Mouse (Mus musculus): ENCODE results near the gene D130040H23Rik.
"Not testable (repeated sequence)": the region's sequence is repeated elsewhere in the genome, so short reads cannot be mapped to it uniquely, and the experiment has no call there.

D130040H23Rik gene

DNA sequence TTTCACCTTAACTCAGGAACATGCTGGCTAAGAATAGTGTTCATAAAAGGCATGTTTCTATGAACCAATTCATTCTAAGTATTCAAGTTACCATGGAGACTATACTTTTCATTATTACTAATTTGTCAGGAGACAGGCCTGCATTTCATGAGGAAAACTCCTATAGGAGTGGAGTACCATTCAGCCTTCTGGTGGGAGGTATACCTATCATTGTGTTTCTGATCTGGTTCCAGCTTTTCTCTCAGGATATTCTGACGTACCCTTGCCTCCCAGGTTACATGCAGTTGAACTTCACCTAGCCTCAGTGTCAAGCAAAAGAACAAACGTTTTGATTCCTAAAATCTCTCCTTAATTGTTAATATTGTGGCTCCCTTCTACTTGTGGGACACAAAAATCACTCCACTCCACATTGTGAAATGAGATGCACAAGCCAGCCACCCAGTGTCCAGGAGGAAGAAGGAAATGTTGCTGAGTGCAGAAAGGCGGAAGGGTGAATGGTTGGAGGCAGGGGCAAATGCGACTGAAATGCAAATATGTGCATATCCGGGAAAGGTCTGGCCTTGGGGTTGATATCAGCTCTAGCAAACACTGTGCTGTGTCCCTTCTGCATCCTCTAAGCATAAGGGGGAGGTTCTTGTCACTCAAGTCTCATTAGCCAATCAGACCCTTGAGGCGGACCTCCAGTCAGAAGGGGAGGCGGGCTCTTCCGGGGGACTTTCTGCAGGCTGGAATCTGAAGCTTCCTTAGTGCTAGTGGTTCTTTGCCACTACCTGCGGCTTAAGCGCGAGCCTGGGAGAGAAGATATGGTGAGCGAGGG, at the start of gene D130040H23Rik:
TSS of gene D130040H23Rik (plus strand) at position 695 of the 817 bp plus-strand sequence.
- DNase-seq (ENCODE audit: inconsistent age in 2 of 2, low spot score in 1 of 2) = peak; percentile 75 to 88

GRCm38 (mm10) chr8:69242541-69242940, 28.3 kb upstream of the D130040H23Rik start:
- DNase-seq (ENCODE audit: inconsistent age in 2 of 2, low spot score in 1 of 2) = no peak

DNA sequence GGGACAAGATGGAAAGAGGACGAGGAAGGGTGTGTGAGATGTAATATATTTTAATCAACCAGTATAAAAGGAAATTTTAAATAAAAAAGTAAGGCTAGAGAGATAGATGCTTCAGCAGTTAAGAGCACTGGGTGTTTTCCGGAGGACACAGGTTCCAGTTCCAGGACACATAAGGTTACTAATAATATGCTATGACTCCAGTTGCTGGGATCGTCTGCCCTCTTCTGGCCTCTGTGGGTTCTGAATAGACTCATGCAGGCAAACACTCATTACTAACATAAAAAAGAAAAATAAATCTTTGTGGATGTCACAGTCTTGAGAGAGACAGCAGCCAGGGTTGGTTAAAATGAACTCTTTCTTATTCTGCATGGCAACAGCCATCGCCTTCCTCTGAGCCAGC, 2.4 kb upstream of the D130040H23Rik start:
- peak; percentile 10 to 41 for DNase-seq (ENCODE audit: inconsistent age in 2 of 2, low spot score in 1 of 2)

DNA sequence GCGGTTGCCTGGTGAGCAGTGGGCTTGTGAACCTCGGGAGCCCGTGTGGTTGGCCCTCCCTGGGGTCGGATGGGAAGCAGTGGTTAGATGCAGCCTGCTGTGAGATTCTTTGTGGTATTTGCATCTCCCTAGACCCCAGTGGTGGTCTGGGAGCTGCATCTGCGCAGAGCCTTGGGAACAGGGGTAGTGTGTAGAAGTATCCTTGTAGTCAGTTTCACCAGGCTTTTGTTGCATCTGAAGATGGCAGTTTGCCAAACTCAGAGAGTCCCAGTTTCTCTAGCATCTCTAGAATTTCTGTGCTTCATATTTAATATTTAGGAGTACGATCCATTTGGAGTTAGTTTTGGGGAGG, 299 bp downstream of the D130040H23Rik start:
- DNase-seq (ENCODE audit: inconsistent age in 2 of 2, low spot score in 1 of 2) = no peak

DNA sequence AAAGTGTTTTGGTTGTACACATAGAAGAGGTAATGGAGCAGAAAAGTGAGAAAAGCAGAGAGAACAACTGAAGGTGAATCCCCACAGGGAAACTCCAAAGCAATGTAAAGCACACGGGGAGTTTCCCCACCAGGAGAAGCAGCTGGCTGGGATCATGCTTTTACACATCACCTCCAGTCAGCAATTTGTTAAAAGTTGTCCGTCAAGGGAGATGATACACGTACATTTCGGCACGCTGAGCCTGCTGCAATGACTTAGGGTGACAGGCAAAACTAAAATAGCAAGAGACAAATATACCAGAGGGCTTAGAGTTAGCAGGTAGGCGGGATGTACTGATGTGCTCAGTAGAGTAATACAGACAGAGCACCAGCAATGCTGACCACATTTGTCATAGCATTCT, 1.6 kb downstream of the D130040H23Rik start:
- no peak for DNase-seq (ENCODE audit: inconsistent age in 2 of 2, low spot score in 1 of 2)

DNA sequence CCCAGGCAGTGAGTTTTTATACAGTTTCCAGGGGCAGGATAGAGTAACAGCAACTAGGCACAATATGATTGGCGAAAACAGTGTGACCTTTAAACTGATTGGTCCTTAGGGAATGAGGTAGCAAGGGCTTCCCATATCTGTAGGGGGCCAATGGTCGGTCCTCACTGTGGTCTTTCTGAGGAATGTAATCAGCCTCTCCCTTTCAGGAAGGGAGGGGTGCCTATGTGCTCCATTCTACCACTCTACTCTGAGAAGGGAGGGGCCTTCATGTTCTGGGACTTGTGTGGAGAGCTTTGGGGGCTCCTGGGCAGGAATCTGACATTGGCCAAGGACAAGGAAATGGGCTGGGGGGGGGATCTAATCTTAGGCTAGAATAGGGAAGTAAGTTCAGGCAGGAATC, 53.9 kb downstream of the D130040H23Rik start:
- DNase-seq (ENCODE audit: inconsistent age in 2 of 2, low spot score in 1 of 2) = no peak

DNA sequence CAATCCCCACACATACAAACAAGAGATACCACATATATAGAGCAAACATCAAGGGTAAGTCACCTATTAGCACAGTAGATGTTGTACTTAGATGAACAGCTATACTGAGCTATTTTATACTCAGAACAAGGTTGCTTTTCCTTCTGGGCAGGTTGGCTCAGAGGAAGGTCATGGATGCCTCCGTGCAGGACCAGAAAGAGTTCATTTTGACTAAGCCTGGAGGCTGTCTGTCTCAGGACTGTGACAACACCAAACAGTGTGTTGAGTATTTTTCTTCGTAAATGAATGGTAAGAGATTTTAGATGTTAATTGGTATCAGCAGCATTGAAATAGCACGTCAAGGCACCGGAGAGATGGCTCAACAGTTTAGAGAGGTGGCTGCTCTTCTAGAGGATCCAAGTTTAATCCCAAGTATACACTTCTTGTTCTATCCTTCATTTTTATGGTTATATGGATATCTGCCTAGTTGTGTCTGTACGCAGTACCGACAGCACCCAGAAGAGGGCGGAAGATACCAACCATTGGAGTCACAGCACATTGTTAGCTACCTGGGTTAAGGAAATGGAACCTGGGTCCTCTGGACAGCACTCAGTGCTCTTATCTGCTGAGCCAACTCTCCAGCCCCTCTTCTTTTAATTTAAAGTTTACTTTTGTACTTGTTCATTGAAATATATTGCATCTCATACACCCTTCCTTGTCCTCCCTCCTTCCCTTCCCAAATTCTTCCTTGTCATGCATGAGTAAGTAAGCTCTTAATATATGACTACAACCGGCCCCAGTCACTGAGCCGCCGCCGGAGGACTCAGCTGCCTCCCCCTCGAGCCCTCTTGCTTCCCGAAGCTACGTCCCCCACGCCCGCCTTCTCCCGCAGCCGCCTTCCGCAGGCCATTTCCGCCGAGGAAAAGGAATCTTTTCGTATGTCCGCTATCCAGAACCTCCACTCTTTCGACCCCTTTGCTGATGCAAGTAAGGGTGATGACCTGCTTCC, 57.7 kb downstream of the D130040H23Rik start:
- DNase-seq (ENCODE audit: inconsistent age in 2 of 2, low spot score in 1 of 2) = peak; percentile 80 to 96

DNA sequence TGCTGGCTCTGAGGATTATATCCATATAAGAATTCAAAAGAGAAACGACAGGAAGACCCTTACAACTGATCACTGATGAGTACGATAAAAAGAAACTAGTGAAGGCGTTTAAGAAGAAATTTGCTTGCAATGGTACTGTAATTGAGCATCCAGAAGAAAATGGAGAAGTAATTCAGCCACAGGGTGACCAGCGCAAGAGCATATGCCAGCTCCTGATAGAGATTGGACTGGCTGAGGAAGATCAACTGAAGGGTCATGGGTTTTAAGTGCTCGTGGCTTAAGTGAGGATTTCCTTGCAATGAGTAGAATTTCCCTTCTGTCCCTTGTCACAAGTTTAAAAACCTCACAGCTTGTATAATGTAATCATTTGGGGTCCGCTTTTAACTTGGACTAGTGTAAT, 58.4 kb downstream of the D130040H23Rik start:
- DNase-seq (ENCODE audit: inconsistent age in 2 of 2, low spot score in 1 of 2) = not testable (repeated sequence)
